4 mouse cellular contexts compared by ENCODE assay signal in the genomic region with DNA sequence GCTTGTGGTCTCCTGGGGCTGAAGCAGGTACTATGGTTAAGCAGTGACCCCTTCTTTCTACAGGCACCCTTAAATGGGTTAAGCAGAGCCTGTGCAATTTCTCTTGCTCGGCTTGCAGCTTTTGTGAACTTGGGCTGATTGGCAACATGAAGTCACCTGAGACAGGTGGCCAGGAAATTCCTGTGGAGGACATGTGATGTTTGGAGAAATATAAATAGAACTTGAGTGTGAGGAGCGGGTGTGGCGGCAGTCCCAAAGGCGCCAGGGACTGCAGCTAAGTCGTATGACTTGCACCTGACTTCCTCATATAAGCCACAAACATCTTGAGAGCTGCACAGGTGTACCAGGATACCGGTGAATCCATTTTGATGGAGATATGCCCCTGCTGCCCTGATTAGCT.
DNase-seq lines count a peak whose midpoint lies in the region; ATAC-seq and TF ChIP-seq lines count a peak whose summit lies in the region.
"Not testable (repeated sequence)": the region's sequence is repeated elsewhere in the genome, so short reads cannot be mapped to it uniquely, and the experiment has no call there.

No protein-coding gene starts in this region.

- peak; percentile 11 to 38 for DNase-seq in lung, adult 18-20 months
- DNase-seq in lung, postnatal 0 days (ENCODE audit: low spot score), result peak; percentile 21
- peak; percentile 13 for DNase-seq in lung, postnatal 36 days

- H3K27ac ChIP-seq in lung, embryonic 15.5 days, result 0 out of 2 replicates have a peak overlapping the region, but pooled peaks have one; percentile 37
- not testable (repeated sequence) for H3K27ac ChIP-seq in lung, postnatal 0 days (ENCODE audit: low read length)

- TF ChIP-seq CTCF in lung, postnatal 0 days (IDR thresholded peaks at IDR 0.05), result not testable (repeated sequence)

- not testable (repeated sequence) for H3K4me3 ChIP-seq in lung, embryonic 15.5 days; lung, postnatal 0 days (ENCODE audit: low read depth, low read length)

- not testable (repeated sequence) for H3K4me2 ChIP-seq in lung, embryonic 15.5 days; lung, postnatal 0 days (replicated peaks; ENCODE audit: low read depth, low read length)

- 54% methylated on average over 6 of the region's 6 CpGs for WGBS in lung, embryonic 15.5 days
- WGBS in lung, postnatal 0 days, result 43% methylated on average over 5 of the region's 6 CpGs

- H3K9me3 ChIP-seq in lung, embryonic 15.5 days; lung, postnatal 0 days (ENCODE audit: low read length): not testable (repeated sequence)

- H3K9ac ChIP-seq in lung, embryonic 15.5 days; lung, postnatal 0 days (replicated peaks; ENCODE audit: low read depth): not testable (repeated sequence)

- H3K27me3 ChIP-seq in lung, embryonic 15.5 days; lung, postnatal 0 days (replicated peaks; ENCODE audit: insufficient read depth, low read length): not testable (repeated sequence)

- not testable (repeated sequence) for H3K4me1 ChIP-seq in lung, embryonic 15.5 days; lung, postnatal 0 days (ENCODE audit: insufficient read depth, low read depth, low read length)

- not testable (repeated sequence) for ATAC-seq in lung, embryonic 15.5 days (ENCODE audit: borderline replicate concordance, extremely low read depth, low FRiP score, low TSS enrichment)
- peak; percentile 72 for ATAC-seq in lung, postnatal 0 days

- not testable (repeated sequence) for TF ChIP-seq EP300 in lung, postnatal 0 days (IDR thresholded peaks at IDR 0.05)

- not testable (repeated sequence) for H3K36me3 ChIP-seq in lung, embryonic 15.5 days; lung, postnatal 0 days (ENCODE audit: insufficient read depth, low read length)
